Mouse (Mus musculus): ENCODE results near the gene Triobp. TPM values are rescaled to one million over a fixed set of nuclear protein-coding genes. Genes with fewer than 3 reads are reported as not detected.

Triobp gene
- 71.7 and 108 TPM in 2 replicates for polyA plus RNA-seq (2012; rRNA removed; ENCODE audit: low replicate concordance)

GRCm38 (mm10) chr15:78947657-78948056 lies at the start of gene Triobp:
Gene Triobp, plus strand, starts transcription at chr15:78947724.

GRCm38 (mm10) chr15:78899409-78899739 lies 48.1 kb upstream of the Triobp start, which contains the start of gene Gm49510:
Gene Gm49510, plus strand, starts transcription at chr15:78899667.

GRCm38 (mm10) chr15:78899740-78900584 lies 47.6 kb upstream of the Triobp start, which contains the start of gene Sh3bp1:
Gene Sh3bp1, plus strand, starts transcription at chr15:78899768.

GRCm38 (mm10) chr15:78913632-78914090 lies 33.9 kb upstream of the Triobp start, which contains the start of gene Pdxp:
Gene Pdxp, plus strand, starts transcription at chr15:78913919.

GRCm38 (mm10) chr15:78926021-78926919 lies 21.3 kb upstream of the Triobp start, which contains the start of gene Lgals1:
Gene Lgals1, plus strand, starts transcription at chr15:78926725.

GRCm38 (mm10) chr15:78934784-78935320 lies 12.7 kb upstream of the Triobp start, which contains the start of gene Nol12:
Gene Nol12, plus strand, starts transcription at chr15:78934933.

GRCm38 (mm10) chr15:79028237-79028738 lies 80.8 kb downstream of the Triobp start, which contains the start of gene H1f0:
Gene H1f0, plus strand, starts transcription at chr15:79028450.

GRCm38 (mm10) chr15:79041585-79041984 lies 94.1 kb downstream of the Triobp start, which contains the start of gene Galr3:
Gene Galr3, plus strand, starts transcription at chr15:79041885.

Other genes with a start within 250 kb of the Triobp start
- gene Elfn2, start 229.0 kb upstream of the Triobp start, polyA plus RNA-seq (2012; rRNA removed; ENCODE audit: low replicate concordance): 0.05 TPM in 1 of 2 replicates, not detected in the other
- gene Mfng, start 174.2 kb upstream of the Triobp start, polyA plus RNA-seq (2012; rRNA removed; ENCODE audit: low replicate concordance): 87.2 and 261 TPM in 2 replicates
- gene Card10, start 144.7 kb upstream of the Triobp start, polyA plus RNA-seq (2012; rRNA removed; ENCODE audit: low replicate concordance): 28.9 and 72.2 TPM in 2 replicates
- gene Cdc42ep1, start 105.1 kb upstream of the Triobp start, polyA plus RNA-seq (2012; rRNA removed; ENCODE audit: low replicate concordance): 113 and 345 TPM in 2 replicates
- 0.75 and 1.7 TPM in 2 replicates for gene Lgals2, start 92.2 kb upstream of the Triobp start, polyA plus RNA-seq (2012; rRNA removed; ENCODE audit: low replicate concordance)
- gene Gga1, start 70.5 kb upstream of the Triobp start, polyA plus RNA-seq (2012; rRNA removed; ENCODE audit: low replicate concordance): 77.4 and 85.5 TPM in 2 replicates
- 0.04 and 0.08 TPM in 2 replicates for gene Gm49510, start 48.1 kb upstream of the Triobp start, polyA plus RNA-seq (2012; rRNA removed; ENCODE audit: low replicate concordance)
- 27.4 and 95.4 TPM in 2 replicates for gene Sh3bp1, start 48.0 kb upstream of the Triobp start, polyA plus RNA-seq (2012; rRNA removed; ENCODE audit: low replicate concordance)
- gene Pdxp, start 33.8 kb upstream of the Triobp start, polyA plus RNA-seq (2012; rRNA removed; ENCODE audit: low replicate concordance): 7.4 and 12.8 TPM in 2 replicates
- gene Lgals1, start 21.0 kb upstream of the Triobp start, polyA plus RNA-seq (2012; rRNA removed; ENCODE audit: low replicate concordance): 3,321 and 5,577 TPM in 2 replicates
- gene Nol12, start 12.8 kb upstream of the Triobp start, polyA plus RNA-seq (2012; rRNA removed; ENCODE audit: low replicate concordance): 28.0 and 29.6 TPM in 2 replicates
- 61.7 and 125 TPM in 2 replicates for gene H1f0, start 80.7 kb downstream of the Triobp start, polyA plus RNA-seq (2012; rRNA removed; ENCODE audit: low replicate concordance)
- gene Galr3, start 94.2 kb downstream of the Triobp start, polyA plus RNA-seq (2012; rRNA removed; ENCODE audit: low replicate concordance): 0.54 TPM in 1 of 2 replicates, not detected in the other
- 32.5 and 48.9 TPM in 2 replicates for gene Ankrd54, start 115.2 kb downstream of the Triobp start, polyA plus RNA-seq (2012; rRNA removed; ENCODE audit: low replicate concordance)
- gene Eif3l, start 127.5 kb downstream of the Triobp start, polyA plus RNA-seq (2012; rRNA removed; ENCODE audit: low replicate concordance): 229 TPM in 2 replicates
- 29.8 and 85.6 TPM in 2 replicates for gene Micall1, start 161.2 kb downstream of the Triobp start, polyA plus RNA-seq (2012; rRNA removed; ENCODE audit: low replicate concordance)
- 34.0 and 64.2 TPM in 2 replicates for gene Polr2f, start 193.3 kb downstream of the Triobp start, polyA plus RNA-seq (2012; rRNA removed; ENCODE audit: low replicate concordance)
- 3.5 and 6.9 TPM in 2 replicates for gene 1700088E04Rik, start 193.5 kb downstream of the Triobp start, polyA plus RNA-seq (2012; rRNA removed; ENCODE audit: low replicate concordance)
- 1.9 and 2.1 TPM in 2 replicates for gene Sox10, start 217.5 kb downstream of the Triobp start, polyA plus RNA-seq (2012; rRNA removed; ENCODE audit: low replicate concordance)

Measured in subcutaneous adipose tissue, adult 2 months (tissue).